Mouse (Mus musculus): ENCODE data around the gene Cope.
A peak's percentile ranks its signal among the peaks of the same experiment; 100 is the strongest.

The Cope gene

DNA sequence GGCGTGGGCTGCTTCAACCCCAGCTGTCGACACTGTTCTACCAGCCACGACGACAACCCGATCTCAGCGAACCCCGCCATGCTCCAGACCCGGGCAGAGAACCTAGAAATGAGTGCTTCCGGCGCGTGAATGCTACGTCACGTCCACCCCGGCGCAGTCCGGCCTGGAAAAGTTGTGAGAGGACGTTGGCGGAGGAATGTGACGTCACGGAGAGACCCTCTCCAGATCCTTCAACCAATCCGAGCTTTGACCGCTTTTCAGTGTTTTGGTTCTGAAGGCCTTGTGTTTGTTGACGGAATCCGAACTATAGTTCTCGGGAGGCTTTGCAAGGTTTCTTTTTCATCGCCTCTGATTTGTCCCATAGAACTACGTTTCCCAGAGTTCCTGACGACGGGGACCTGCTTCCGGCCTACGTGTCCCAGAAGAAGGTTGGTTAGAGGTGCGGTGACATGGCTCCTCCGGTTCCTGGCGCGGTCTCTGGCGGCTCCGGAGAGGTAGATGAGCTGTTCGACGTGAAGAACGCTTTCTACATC is at the start of gene Cope, which contains the start of gene Ddx49:
Gene Cope (plus strand): TSS at position 161 of the 533 bp plus-strand sequence.
Gene Ddx49 (minus strand): TSS at position 132 of the 533 bp plus-strand sequence.
- peak; percentile 90 to 91 for DNase-seq (ENCODE audit: low spot score in 2 of 2)

DNA sequence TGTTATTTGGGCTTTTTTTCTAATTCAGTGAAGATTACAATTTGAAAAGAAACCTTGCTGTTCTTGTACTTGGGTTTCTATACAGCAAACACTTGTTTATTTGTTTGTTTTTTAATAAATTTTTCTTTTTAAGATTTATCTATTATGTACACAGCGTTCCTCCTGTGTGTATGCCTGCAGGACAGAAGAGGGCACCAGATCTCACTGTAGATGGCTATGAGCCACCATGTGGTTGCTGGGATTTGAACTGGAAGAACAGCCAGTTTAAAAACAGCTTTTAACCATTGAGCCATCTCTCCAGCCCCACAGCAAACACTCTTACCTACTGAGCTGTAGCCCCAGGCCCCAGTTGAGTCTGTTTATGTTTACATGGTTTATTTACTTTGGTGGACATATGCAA is 47.7 kb upstream of the Cope start:
- DNase-seq (ENCODE audit: low spot score in 2 of 2), result no peak

DNA sequence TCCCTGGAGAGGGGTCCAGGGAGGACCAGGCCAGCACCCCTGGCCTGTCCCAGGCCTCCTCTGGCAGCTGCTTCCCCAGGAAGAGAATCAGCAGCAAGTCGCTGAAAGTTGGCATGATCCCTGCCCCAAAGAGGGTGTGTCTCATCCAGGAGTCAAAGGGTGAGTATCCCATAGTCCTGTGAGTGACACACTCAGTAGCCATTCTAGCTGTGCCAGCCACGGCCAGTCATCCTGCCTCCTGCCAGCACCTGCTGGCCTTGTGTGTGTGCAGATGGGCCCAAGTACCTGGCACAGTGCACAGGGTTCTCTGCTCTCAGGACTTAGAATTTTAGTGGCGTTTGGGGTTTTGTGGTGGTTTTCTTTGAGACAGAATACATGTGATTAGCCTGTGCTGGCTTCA is 44.9 kb upstream of the Cope start:
- no peak for DNase-seq (ENCODE audit: low spot score in 2 of 2)

DNA sequence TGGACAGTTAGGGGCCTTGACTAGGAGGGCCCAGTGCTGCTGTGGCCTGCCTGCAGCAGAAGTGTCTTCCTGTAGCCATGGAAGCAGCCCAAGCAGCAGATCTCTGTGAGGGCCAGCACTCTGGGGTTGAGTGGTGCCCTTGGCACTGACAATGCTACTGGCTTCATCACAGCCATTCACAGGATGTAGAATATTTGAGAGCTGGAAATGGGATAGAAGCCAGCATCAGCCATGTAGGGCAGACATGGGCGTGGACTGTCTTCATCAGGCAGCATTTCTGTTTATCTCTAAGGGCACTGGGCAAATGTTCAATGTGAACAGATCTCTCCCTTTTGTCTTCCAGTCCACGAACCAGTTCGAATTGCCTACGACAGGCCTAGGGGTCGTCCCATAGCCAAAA is 43.7 kb upstream of the Cope start:
- DNase-seq (ENCODE audit: low spot score in 2 of 2), result peak in 1 of 2 experiments; percentile 22

DNA sequence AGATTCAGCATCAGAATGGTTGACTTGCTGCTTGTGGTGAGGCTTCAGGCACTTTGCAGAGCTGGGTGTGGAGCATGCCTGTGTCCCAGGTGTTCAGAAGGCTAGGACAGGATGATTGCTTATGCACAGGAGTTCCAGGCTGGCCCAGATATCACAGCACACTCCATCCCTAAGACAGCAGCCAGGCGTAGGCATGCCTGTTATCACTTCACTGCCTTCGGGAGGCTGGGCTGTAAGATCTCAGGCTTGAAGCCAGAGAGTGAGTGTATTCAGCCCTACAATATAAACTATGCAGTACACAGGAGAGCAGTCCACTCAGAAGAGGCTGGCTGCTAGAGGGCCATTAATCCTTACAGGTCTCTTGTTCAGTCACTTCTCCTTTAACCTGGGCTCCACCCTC is 43.3 kb upstream of the Cope start:
- DNase-seq (ENCODE audit: low spot score in 2 of 2), result peak in 1 of 2 experiments; percentile 24

DNA sequence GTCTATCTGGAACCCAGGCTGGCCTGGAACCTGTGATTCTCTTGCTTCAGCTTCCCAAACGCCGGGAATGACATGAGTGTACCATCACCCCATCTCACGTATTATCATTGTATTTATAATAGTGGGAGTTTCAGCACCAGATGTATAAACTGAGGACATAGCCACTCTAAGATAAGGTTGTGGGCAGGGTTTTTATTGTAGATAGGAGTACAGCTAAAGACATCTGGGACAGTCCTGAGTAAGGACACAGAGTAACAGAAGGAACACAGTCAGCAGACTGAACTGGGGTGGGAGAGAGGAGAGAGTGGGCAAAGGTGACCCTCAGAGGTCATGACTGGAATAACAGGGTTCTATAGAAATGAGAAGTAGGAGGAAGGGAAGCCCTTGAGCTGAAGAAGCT is 34.6 kb upstream of the Cope start:
- no peak for DNase-seq (ENCODE audit: low spot score in 2 of 2)

DNA sequence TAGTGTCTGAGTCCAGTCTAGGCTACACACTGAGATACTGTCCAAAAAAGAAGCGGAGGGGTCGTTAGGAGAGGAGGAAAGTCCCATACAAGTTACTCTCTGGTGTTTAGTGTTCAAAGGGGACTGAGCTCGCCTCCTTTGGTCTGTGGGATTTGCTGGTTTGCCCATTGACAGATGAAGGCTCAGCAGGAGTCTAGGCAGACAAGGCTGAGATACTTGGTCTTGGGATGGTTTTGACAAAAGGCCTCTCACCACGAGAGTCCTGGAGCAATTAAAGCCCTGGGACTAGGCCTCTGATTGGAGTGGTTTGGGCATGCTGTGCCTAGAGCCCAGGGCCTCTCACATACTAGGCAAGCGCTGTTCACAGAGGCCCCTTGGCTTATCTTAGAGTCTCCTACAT is 34.0 kb upstream of the Cope start:
- DNase-seq (ENCODE audit: low spot score in 2 of 2), result no peak

DNA sequence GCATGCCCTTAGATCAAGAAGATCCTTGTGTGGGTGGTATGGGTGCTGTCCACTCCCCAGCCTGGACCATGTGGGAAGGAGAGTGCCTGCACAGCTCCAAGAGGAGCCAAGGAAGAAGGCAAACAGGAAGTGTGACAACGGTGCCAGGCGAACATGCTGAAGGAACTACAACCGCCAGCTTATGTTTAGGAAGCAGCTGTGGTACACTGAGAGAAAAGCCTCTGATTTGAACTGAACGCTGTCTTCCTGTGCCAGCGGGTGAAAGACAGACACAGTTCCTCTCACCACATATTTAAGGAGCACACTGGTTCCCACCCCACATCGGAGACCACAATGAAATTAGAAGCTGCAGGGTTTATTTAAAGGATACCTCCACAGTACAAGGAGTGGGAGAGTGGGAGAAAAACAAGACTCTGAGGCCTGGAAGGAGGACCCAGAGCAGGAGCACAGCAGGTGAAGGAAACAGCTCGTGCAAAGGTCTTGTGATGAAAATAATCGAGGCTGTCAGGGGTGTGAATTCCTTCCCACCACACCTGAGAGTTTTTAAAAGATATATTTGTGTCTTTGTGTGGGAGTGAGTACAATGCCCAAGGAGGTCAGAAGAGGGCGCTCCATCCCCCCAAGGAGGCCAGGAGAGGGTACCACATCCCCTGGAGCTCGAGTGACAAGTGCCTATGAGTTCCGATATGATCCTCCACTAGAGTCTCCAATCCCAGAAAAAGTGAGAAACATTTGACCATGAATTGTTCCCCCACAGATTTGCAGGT is 33.3 kb upstream of the Cope start:
- DNase-seq (ENCODE audit: low spot score in 2 of 2), result no peak

DNA sequence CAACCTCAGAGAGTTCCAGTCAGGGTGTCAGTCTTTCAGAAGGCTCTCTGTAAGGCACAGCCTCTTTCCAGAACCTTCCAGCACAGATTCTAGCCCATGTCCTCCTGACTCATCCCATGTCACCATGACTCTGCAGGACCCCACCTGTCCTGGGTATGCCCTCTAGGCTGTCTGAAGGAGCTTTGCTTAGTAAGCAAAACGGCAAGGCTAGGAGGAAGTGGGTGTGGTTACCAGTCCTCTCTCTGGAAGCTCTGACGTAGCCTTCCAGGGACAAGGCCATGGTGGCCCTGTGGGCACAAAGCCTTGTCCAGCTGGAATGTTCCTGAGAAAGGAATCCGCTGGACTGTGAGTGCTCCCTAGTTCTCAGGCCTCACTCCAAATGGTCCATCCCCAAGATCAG is 29.4 kb upstream of the Cope start:
- peak; percentile 13 to 37 for DNase-seq (ENCODE audit: low spot score in 2 of 2)

DNA sequence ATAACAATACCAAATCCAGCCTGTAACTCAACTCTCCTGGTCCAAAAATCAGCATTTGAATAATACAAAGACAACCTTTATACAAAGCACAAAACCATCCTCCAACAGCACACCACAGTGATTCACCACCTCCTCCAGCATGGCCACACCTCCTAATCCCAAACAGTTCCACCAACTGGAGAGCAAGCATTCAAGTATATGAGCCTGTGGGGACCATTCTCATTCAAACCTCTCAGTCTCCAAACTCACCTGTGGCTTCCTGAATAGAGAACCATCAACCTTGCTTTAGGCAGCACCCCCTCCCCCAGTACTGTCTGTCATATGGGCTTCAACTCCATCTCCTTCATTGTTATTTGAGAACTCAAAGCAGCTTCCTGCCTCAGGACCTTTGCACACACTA is 28.0 kb upstream of the Cope start:
- no peak for DNase-seq (ENCODE audit: low spot score in 2 of 2)

DNA sequence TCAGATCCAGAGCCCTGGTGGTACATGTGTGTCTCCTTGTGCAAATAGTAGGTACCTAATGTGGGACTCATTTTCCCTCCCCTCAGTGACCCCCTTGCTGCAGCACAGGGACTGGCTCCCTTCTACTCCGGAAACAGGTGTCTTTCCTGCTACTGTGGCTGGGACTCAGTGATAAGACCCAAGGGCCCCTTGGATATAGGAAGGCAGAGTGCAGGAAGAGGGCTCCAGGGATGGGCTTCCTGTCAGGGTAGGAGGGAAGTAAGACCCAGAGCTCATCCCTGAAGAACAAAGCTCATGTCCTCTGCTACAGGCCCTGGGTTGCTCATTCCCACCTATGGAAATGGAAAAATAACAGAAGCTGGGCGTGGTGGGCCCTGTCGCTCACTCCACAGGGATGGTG is 25.8 kb upstream of the Cope start:
- no peak for DNase-seq (ENCODE audit: low spot score in 2 of 2)

DNA sequence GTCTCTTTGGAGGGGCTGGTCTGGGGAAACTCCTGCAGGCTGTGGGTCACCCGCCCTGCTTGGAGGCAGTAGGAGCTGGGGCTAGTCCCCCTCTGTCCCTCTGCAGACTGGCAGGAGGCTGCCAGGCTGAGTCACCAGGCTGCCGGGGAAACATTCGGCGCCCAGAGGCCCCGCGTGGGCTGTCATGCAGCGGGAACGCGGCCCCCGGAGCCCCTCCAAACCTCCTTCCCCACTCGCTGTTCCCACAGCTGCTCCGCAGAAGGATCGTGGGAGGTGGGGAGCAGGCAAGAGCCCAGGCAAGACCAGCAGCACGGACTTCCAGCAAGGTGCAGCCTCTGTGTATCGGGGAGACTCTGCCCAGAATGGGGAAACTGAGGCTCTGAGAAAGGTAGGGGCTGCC is 24.1 kb upstream of the Cope start:
- DNase-seq (ENCODE audit: low spot score in 2 of 2), result no peak

DNA sequence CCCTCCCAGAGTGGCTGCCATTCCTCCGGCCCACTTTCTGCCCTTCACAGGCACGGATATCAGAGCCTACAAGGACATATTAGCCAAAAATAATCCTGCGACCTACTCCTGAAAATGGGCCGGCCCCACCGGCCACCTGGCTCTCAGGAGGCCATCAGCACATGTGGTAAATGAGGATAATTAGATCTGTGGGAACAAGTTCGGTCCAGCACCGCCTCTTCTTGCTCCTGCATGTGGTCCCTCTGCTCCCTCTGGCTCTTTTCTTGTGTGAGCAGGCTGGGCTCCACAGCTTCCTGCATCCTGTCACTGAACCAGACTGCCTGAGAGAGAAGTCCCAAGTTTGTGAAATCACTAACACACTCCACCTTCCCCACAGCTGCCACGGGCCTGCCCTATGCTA is 23.1 kb upstream of the Cope start:
- no peak for DNase-seq (ENCODE audit: low spot score in 2 of 2)

DNA sequence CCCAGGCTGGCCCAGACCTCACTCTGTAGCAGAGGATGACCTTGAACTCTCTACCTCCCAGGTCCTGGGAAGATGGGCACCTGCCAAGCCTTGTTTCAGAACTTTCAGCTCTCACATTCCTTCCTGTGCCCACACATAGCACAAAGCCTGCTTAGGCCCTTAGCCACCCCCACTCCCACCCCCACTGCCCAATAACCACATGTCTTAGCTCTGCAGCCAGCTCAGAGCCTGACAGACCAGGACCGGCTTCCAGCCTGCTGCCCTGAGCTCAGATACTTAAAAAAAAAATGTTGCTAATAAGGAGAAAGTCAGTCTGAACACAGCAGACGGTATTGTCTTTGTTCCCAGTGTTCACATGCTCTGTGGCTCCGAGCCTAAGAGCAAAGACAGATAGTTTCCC is 21.3 kb upstream of the Cope start:
- DNase-seq (ENCODE audit: low spot score in 2 of 2), result no peak

DNA sequence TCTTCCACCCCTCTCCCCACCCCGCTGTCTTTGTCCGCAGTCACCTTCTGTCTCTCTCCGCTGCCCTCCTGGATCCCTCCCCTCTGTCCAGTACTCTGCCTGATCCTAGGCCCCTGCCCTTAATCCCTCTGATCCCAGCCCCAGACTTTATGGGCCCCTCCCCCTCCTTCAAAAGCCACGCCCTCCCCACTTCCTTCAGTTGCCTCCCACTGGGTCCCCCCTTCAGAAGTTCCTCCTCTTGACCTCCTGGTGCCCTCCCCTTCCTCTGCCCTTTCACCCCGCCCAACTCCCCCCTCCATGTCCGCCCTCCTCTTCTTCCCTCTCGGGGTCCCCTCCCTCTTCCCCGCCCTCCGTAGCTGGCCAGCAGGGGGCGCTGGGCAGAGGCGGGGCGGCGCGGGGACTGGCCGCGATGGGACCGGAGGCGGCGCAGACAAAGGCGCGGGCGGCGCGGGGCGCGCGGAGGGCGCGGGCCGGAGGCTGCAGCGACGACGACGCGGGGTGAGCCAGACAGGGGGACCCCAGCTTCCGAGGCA is 19.6 kb upstream of the Cope start, which contains the start of gene Homer3:
Gene Homer3 (plus strand): TSS at position 225 of the 533 bp plus-strand sequence.
- peak; percentile 92 to 93 for DNase-seq (ENCODE audit: low spot score in 2 of 2)

DNA sequence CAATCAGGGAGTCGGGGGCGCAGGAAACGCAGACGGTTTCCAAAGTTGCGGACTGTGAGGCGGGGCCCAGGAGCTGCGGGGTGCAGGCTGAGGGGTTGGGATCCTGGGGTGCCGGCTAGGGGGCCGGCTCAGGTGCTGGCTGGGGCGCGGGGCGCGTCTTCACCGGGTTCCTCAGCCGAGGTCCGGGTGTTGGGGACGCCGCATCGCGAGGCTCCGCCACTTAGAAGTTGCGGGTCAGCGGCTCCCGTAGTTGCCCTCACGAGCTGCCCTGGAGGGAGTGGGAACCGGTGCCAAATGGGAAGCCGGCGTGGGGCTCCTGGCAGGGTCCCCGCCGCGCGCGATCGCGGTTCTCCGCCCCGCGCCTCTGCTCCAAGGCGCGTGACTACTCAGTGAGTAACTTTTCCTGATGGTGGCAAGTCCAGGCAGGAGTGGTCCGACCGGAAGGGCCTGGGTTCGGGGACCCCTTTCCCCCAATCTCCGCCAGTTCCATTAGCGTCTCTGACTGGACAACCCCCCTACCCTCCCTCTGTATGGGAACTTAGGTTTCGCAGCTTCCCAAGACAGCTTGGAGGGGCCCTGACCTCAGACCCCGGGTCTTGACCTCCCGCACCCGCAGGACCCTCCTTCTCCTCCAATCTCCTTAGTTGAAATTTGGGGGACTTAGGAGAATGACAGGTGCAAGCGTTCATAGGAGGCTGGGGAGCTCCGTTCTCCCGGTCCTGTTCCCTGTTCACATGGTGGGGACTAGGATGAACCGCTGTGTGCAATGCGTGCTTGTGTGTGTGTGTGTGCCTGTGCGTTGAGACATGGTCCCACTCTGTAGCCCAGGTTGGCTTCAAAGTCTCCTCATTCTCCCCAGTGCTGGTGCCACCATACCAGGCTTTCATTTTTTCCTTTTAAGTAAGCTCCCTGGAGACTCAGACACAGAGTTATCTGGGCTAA is 18.9 kb upstream of the Cope start:
- DNase-seq (ENCODE audit: low spot score in 2 of 2), result peak in 1 of 2 experiments; percentile 10

DNA sequence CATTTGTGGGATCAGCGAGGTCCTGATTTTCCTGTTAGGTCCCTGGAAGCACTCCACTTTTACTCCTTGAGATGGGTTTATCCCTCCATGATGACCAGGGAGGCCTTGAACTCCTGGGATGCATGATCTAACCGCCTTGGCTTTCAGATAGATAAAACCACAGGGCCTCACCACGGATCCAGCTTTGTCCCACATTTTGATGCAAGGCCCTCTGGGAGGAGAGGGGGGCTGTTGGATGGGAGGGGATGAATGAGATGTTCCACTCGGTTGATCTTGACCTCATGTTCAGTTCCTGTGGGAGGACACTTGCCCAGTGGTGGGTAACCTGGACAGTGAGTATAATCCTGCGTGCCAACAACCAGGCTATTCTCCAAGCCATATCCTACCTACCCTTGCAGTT is 17.9 kb upstream of the Cope start:
- no peak for DNase-seq (ENCODE audit: low spot score in 2 of 2)

DNA sequence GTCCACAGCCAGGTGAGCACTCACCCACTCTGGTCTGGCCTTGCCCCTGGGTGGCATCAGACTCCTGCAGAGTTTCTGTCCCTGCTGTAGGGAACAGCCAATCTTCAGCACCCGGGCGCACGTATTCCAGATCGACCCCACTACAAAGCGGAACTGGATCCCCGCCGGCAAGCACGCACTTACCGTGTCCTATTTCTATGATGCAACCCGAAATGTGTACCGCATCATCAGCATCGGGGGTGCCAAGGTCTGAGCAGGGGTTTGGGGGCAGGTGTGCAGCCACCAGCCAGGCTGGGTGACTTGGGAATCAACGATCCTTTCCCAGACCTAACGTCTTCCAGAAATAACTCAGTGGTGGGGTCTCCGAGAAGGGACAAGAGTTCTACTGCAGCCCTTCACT is 17.0 kb upstream of the Cope start:
- no peak for DNase-seq (ENCODE audit: low spot score in 2 of 2)

DNA sequence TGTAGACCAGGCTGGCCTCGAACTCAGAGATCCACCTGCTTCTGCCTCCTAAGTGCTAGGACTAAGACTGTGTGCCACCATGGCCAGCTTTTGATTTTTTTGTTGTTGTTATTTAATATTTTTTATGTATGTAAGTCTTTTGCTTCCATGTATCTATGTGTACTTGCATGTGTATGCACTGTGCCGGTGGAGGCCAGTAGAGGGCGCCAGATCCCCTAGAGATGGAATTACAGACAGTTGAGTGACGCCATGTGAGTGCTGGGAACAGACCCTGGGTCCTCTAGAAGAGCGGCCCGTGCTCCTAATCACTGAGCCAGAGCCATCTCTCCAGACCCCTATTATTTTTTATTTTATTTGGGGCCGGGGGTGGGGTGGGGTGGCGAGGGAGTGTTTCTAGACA is 15.6 kb upstream of the Cope start:
- DNase-seq (ENCODE audit: low spot score in 2 of 2), result no peak

DNA sequence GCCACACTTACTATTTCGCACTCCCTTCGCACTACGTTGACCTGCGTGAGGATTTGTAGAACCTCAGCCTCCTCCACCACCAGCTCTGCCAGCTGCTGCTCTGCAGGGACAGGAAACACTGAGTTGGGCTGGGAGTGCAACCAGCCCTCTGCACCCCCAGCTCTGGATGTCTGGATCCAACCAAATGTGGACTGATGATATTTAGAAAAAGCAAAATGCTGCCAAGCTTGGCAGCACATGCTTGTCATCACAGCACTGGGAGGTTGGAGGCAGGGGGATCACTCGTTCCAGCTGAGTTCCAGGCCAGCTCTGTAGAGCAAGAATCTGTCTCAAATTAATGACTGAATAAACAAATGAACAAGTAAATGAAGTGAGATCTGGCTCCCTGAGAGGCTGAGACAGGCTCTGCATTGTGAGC is 8.3 kb upstream of the Cope start:
- no peak for DNase-seq (ENCODE audit: low spot score in 2 of 2)

DNA sequence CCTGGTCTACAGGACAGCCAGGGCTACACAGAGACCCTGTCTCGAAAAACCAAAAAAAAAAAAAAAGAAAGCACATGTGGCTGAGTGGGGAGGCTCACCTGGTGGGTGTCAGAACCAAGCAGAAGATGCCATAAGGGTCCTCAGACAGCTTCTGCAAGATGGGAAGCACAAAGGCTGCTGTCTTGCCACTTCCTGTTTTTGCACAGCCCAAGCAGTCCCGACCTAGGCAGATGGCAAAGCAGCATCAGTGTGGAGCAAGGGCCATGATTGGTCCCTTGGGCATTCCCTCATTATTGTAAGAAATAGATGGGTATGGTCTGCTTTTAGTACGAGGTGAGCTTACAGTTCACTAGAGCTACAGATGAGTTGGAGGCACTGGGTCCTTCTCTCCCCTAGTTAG is 1.4 kb upstream of the Cope start:
- no peak for DNase-seq (ENCODE audit: low spot score in 2 of 2)

DNA sequence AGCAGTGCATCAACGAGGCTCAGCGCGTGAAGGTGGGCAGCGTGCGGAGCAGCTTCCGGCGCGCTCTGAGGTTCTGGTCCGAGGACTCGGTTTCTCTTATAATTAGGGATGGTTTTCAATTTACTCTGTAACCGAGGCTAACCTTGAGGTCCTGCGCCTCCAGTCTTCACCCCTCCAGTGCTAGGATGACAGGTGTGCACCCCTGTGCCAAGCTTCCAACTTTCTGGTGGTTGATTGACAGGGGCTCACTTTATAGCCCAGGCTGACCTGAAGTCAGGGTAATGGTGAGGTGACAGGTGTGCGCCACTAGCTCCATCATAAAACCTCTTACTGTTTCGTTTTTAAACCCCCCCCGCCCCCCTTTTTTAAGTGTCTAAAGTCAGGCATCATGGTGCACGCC is 583 bp downstream of the Cope start:
- no peak for DNase-seq (ENCODE audit: low spot score in 2 of 2)
